Mouse (Mus musculus) ES-E14 (cell line): ENCODE data around the gene Esr1.

Source experiments
- CHD2 ChIP-seq: IDR thresholded peaks from 2 replicates; pipeline ENCODE4 v1.6.1; 2014; ENCODE audit warnings: mild to moderate bottlenecking, low read depth, low read length, inconsistent platforms
- HCFC1 ChIP-seq: IDR thresholded peaks from 2 replicates; pipeline ENCODE4 v1.6.1; 2012; ENCODE audit warnings: low read length, inconsistent platforms, borderline replicate concordance; ENCODE audit not compliant: insufficient read depth
- ZC3H11A ChIP-seq: IDR thresholded peaks from 2 replicates; pipeline ENCODE4 v1.6.1; 2012; ENCODE audit warnings: low read depth, mild to moderate bottlenecking, inconsistent platforms, low read length, borderline replicate concordance

- TF ChIP-seq CHD2 = no peak
- TF ChIP-seq ZC3H11A = no peak
- no peak for TF ChIP-seq HCFC1
Observed at GRCm38 (mm10) chr10:5045213-5045612, 433.8 kb downstream of the Esr1 start.
